Mouse (Mus musculus) kidney, postnatal 0 days (tissue): ENCODE results near the gene Ak1. TPM values are rescaled to one million over a fixed set of nuclear protein-coding genes. Genes with fewer than 3 reads are reported as not detected.

ENCODE experiments used
- ATAC-seq: fragments of 200-750 bp; cut with Nextera tagmentation; replicated peaks from 2 replicates; pipeline ENCODE4 v1.8.0; 2017; ENCODE audit warnings: low read depth, moderate number of reproducible peaks, moderate TSS enrichment, moderate library complexity; ENCODE audit not compliant: low FRiP score
- DNase-seq: peaks from one replicate; pipeline ENCODE4 v3.0.0-alpha.2; 2016; ENCODE audit warnings: low spot score
- H3K27ac ChIP-seq: fragments of 300-500 bp; sonication (generic); 2 replicates; pipeline ENCODE4 v1.5.1; 2014; ENCODE audit warnings: mild to moderate bottlenecking
- H3K27me3 ChIP-seq: fragments of 300-500 bp; sonication (generic); 2 replicates; pipeline ENCODE4 v1.6.1; 2014; ENCODE audit warnings: low read length, mixed read lengths; ENCODE audit not compliant: insufficient read depth
- H3K36me3 ChIP-seq: fragments of 300-500 bp; sonication (generic); 2 replicates; pipeline ENCODE4 v1.6.1; 2014; ENCODE audit warnings: low read length, mixed read lengths; ENCODE audit not compliant: insufficient read depth
- H3K4me1 ChIP-seq: fragments of 300-500 bp; sonication (generic); replicated peaks from 2 replicates; pipeline ENCODE4 v1.6.1; 2014; ENCODE audit warnings: antibody characterized with exemption, low read length, mixed read lengths; ENCODE audit not compliant: insufficient read depth
- H3K4me2 ChIP-seq: fragments of 300-500 bp; sonication (generic); 2 replicates; pipeline ENCODE4 v1.6.1; 2014; ENCODE audit warnings: mild to moderate bottlenecking, low read length, moderate library complexity, mixed read lengths
- H3K4me3 ChIP-seq: fragments of 300-500 bp; sonication (generic); replicated peaks from 2 replicates; pipeline ENCODE4 v1.5.1; 2014; ENCODE audit warnings: low read depth, low read length
- H3K9ac ChIP-seq: fragments of 300-500 bp; sonication (generic); 2 replicates; pipeline ENCODE4 v1.6.1; 2014; ENCODE audit warnings: low read depth, low read length
- H3K9me3 ChIP-seq: fragments of 300-500 bp; sonication (generic); replicated peaks from 2 replicates; pipeline ENCODE4 v1.6.1; 2016; ENCODE audit warnings: low read length, inconsistent platforms, mixed read lengths
- CTCF ChIP-seq: IDR thresholded peaks from 2 replicates; pipeline ENCODE4 v1.5.1; 2016; ENCODE audit warnings: antibody characterized with exemption, low read depth, mild to moderate bottlenecking, moderate library complexity
- WGBS: fragments of 180-500 bp; shearing (Covaris S2); extraction: QIAGEN DNeasy Blood & Tissue Kit; methylation state at CpG from one replicate; pipeline ENCODE4 v1.1.7; 2014; 5-methylcytosine and 5-hydroxymethylcytosine counted together
- polyA plus RNA-seq: library from polyadenylated mRNA; unstranded; fragments of >200 nt; fragmentation: Nextera tagmentation; extraction: Ambion mirVana; gene quantifications from 2 replicates; pipeline ENCODE4 v1.2.1, GENCODE M21; 2015

The Ak1 gene
- polyA plus RNA-seq, 1 experiment from 2014 or later, result 38.7 TPM

GRCm38 (mm10) chr2:32636617-32637016 is 15.1 kb downstream of the Ak1 start:
- 0 out of 2 replicates have a peak overlapping the region, but pooled peaks have one; percentile 70 for H3K27ac ChIP-seq
- WGBS, result 67% methylated on average over 7 of the region's 7 CpGs
- TF ChIP-seq CTCF, result no peak
- H3K4me2 ChIP-seq, result no peak overlapping the region
- no peak overlapping the region for H3K9ac ChIP-seq
- H3K4me3 ChIP-seq, result no peak overlapping the region
- no peaks in the 10 kb centered on the region for H3K36me3 ChIP-seq
- no peaks in the 10 kb centered on the region for H3K27me3 ChIP-seq
- H3K9me3 ChIP-seq, result no peaks in the 10 kb centered on the region
- ATAC-seq (no peak), DNase-seq (no peak)
- peaks cover 9% of the 10 kb centered on the region for H3K4me1 ChIP-seq

GRCm38 (mm10) chr2:32637778-32638281 is 16.3 kb downstream of the Ak1 start:
- H3K36me3 ChIP-seq, result no peaks in the 10 kb centered on the region
- H3K27ac ChIP-seq, result peak overlapping the region; percentile 70
- H3K4me2 ChIP-seq, result no peak overlapping the region
- H3K27me3 ChIP-seq, result no peaks in the 10 kb centered on the region
- H3K4me1 ChIP-seq, result peaks cover 9% of the 10 kb centered on the region
- 0 out of 2 replicates have a peak overlapping the region, but pooled peaks have one; percentile 27 for H3K9ac ChIP-seq
- DNase-seq, result peak; percentile 76
- no peak overlapping the region for H3K4me3 ChIP-seq
- no peaks in the 10 kb centered on the region for H3K9me3 ChIP-seq
- no peak for TF ChIP-seq CTCF
- 13% methylated on average over 11 of the region's 11 CpGs for WGBS
- ATAC-seq, result peak; percentile 50; the same call in 1 of the 2 replicates

GRCm38 (mm10) chr2:32639632-32640031 is 18.1 kb downstream of the Ak1 start:
- Histone ChIP-seq H3K9me3 (no peaks in the 10 kb centered on the region), H3K9ac (no peak overlapping the region), H3K4me3 (no peak overlapping the region), H3K4me1 (peaks cover 9% of the 10 kb centered on the region), H3K36me3 (no peaks in the 10 kb centered on the region), H3K27me3 (no peaks in the 10 kb centered on the region), H3K27ac (no peak overlapping the region), H3K4me2 (no peak overlapping the region)
- ATAC-seq (no peak), DNase-seq (no peak)
- TF ChIP-seq CTCF, result no peak
- 71% methylated on average over 1 of the region's 1 CpGs for WGBS

GRCm38 (mm10) chr2:32640550-32641051 is 19.0 kb downstream of the Ak1 start:
- DNase-seq (no peak), ATAC-seq (no peak)
- Histone ChIP-seq H3K27me3 (no peaks in the 10 kb centered on the region), H3K9me3 (no peaks in the 10 kb centered on the region), H3K4me3 (no peak overlapping the region), H3K36me3 (no peaks in the 10 kb centered on the region), H3K9ac (no peak overlapping the region), H3K27ac (no peak overlapping the region), H3K4me2 (no peak overlapping the region), H3K4me1 (peaks cover 16% of the 10 kb centered on the region)
- WGBS, result 49% methylated on average over 6 of the region's 6 CpGs
- no peak for TF ChIP-seq CTCF

- Histone ChIP-seq H3K4me2 (no peak overlapping the region), H3K27me3 (no peaks in the 10 kb centered on the region), H3K9ac (no peak overlapping the region), H3K4me1 (peaks cover 17% of the 10 kb centered on the region), H3K36me3 (no peaks in the 10 kb centered on the region), H3K27ac (no peak overlapping the region), H3K4me3 (no peak overlapping the region), H3K9me3 (no peaks in the 10 kb centered on the region)
- ATAC-seq, result no peak
- whole genome bisulfite sequencing, result 80% methylated on average over 5 of the region's 5 CpGs
- no peak for TF ChIP-seq CTCF
- DNase-seq, result no peak
These were observed 20.3 kb downstream of the Ak1 start for GRCm38 (mm10) chr2:32641810-32642209.

GRCm38 (mm10) chr2:32642813-32643212 is 21.3 kb downstream of the Ak1 start:
- no peak for ATAC-seq
- Histone ChIP-seq H3K9me3 (no peaks in the 10 kb centered on the region), H3K27ac (0 out of 2 replicates have a peak overlapping the region, but pooled peaks have one; percentile 31), H3K4me3 (no peak overlapping the region), H3K27me3 (no peaks in the 10 kb centered on the region), H3K36me3 (no peaks in the 10 kb centered on the region), H3K4me1 (peaks cover 12% of the 10 kb centered on the region), H3K9ac (no peak overlapping the region), H3K4me2 (no peak overlapping the region)
- no peak for DNase-seq
- no peak for TF ChIP-seq CTCF
- 62% methylated on average over 7 of the region's 7 CpGs for WGBS

GRCm38 (mm10) chr2:32644083-32644482 is 22.5 kb downstream of the Ak1 start:
- no peaks in the 10 kb centered on the region for H3K9me3 ChIP-seq
- no peak for DNase-seq
- no peak overlapping the region for H3K4me2 ChIP-seq
- H3K27me3 ChIP-seq, result no peaks in the 10 kb centered on the region
- H3K9ac ChIP-seq, result no peak overlapping the region
- no peak overlapping the region for H3K27ac ChIP-seq
- H3K36me3 ChIP-seq, result no peaks in the 10 kb centered on the region
- no peak overlapping the region for H3K4me3 ChIP-seq
- WGBS, result 56% methylated on average over 9 of the region's 9 CpGs
- H3K4me1 ChIP-seq, result peaks cover 8% of the 10 kb centered on the region; the same call in 1 of the 2 replicates
- ATAC-seq, result no peak
- no peak for TF ChIP-seq CTCF
